Mouse (Mus musculus): ENCODE measurements around the gene Piwil4.

DNA sequence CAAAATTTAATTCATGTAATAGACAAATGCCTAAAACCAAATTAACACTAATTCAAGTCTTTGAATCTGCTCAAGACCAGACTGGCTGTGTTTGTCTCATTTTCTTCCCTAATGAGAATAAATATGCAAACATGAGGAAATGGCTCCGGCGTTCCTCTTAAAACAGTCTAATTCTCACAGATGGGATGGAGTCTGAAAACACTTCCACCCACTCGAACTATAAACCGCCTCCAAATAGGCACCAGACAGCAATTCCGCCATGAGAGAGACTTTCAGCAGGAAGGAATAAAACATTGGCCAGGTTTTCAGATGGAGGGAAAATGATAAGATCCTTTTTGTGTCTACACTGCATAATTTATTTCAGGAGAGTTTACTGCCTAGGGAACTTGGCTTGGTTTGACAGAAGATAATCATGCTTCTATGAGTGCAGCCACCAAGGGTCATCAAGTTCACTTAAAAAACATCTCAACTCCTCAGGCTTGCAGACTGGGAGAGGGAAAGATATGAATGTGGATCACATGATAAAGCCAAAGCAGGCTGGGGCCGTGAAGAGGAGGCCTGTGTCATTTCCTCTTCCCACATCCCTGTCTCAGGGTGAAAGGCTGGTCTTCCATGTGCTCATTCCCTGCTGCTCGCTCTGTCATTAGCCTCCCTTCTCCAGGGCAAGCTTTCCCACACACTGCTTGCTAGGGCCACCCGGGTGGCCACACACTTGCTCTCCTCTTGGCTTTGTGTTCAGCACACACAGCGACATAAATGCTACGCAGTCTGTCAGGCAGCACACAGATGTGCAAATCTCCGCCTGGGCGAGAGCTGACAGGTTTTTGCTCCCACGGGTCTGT, 35.0 kb downstream of the Piwil4 start:
- TF ChIP-seq CTCF (IDR thresholded peaks at IDR 0.05; ENCODE audit: low read depth, low read length): no peak
- no peak for TF ChIP-seq POLR2AphosphoS5 (IDR thresholded peaks at IDR 0.05; ENCODE audit: insufficient replicate concordance, low read depth, low read length)

Measured in G1E (cell line).